Mouse (Mus musculus) myocyte (in vitro differentiated cells): ENCODE results near the gene Bmpr1b. TPM values are rescaled to one million over a fixed set of nuclear protein-coding genes. Genes with fewer than 3 reads are reported as not detected.

Source experiments
- H3K27me3 ChIP-seq: one replicate; pipeline ENCODE4 v1.6.1; 2011; ENCODE audit not compliant: control insufficient read depth, insufficient read depth, insufficient read length
- H3K36me3 ChIP-seq: one replicate; pipeline ENCODE4 v1.6.1; 2011; ENCODE audit not compliant: control insufficient read depth, insufficient read depth
- H3K4me2 ChIP-seq: one replicate; pipeline ENCODE4 v1.6.1; 2011; ENCODE audit warnings: low read depth, control low read depth
- H3K4me3 ChIP-seq: one replicate; pipeline ENCODE4 v1.5.1; 2011; ENCODE audit warnings: mild to moderate bottlenecking, control low read depth, moderate library complexity
- H3K79me2 ChIP-seq: one replicate; pipeline ENCODE4 v1.6.1; 2011; ENCODE audit not compliant: control insufficient read depth, insufficient read depth
- H3ac ChIP-seq: one replicate; pipeline ENCODE4 v1.6.1; 2011; ENCODE audit not compliant: control insufficient read depth, insufficient read length
- CEBPB ChIP-seq: IDR thresholded peaks from 2 replicates; pipeline ENCODE4 v1.6.1; 2011; ENCODE audit warnings: mild to moderate bottlenecking, moderate library complexity; ENCODE audit not compliant: poor library complexity, insufficient read depth, severe bottlenecking
- E2F4 ChIP-seq: IDR thresholded peaks from one replicate; pipeline ENCODE4 v1.6.1; 2011; ENCODE audit warnings: mild to moderate bottlenecking, control low read depth, moderate library complexity; ENCODE audit not compliant: insufficient read depth
- MAX ChIP-seq: IDR thresholded peaks from one replicate; pipeline ENCODE4 v1.6.1; 2011; ENCODE audit warnings: low read depth, mild to moderate bottlenecking, control low read depth
- MYOD1 ChIP-seq, 3 experiments: IDR thresholded peaks; one replicate each; pipeline ENCODE4 v1.6.1; 2011; ENCODE audit warnings: control low read depth in 2 of 3, low read depth in 2 of 3, mild to moderate bottlenecking in 2 of 3, moderate library complexity in 1 of 3; ENCODE audit not compliant: insufficient read length in 2 of 3, control insufficient read depth in 1 of 3
- MYOG ChIP-seq, 3 experiments: IDR thresholded peaks; one replicate each; pipeline ENCODE4 v1.6.1; 2011; ENCODE audit warnings: control low read depth in 2 of 3, low read depth in 2 of 3, mild to moderate bottlenecking in 2 of 3; ENCODE audit not compliant: insufficient read length in 2 of 3, control insufficient read depth in 1 of 3, insufficient read depth in 1 of 3
- POLR2A ChIP-seq: IDR thresholded peaks from one replicate; pipeline ENCODE4 v1.6.1; 2011; ENCODE audit warnings: low read depth, mild to moderate bottlenecking, control low read depth, moderate library complexity; ENCODE audit not compliant: insufficient read length
- POLR2AphosphoS2 ChIP-seq: IDR thresholded peaks from one replicate; pipeline ENCODE4 v1.6.1; 2011; ENCODE audit warnings: low read depth, control low read depth; ENCODE audit not compliant: insufficient read length
- REST ChIP-seq: IDR thresholded peaks from one replicate; pipeline ENCODE4 v1.6.1; 2011; ENCODE audit warnings: mild to moderate bottlenecking, control low read depth, moderate library complexity; ENCODE audit not compliant: insufficient read depth, insufficient read length
- SRF ChIP-seq: IDR thresholded peaks from one replicate; pipeline ENCODE4 v1.6.1; 2011; ENCODE audit warnings: low read depth; ENCODE audit not compliant: control insufficient read depth, insufficient read length
- TCF12 ChIP-seq: IDR thresholded peaks from one replicate; pipeline ENCODE4 v1.6.1; 2011; ENCODE audit warnings: mild to moderate bottlenecking, control low read depth; ENCODE audit not compliant: poor library complexity, insufficient read depth, severe bottlenecking
- TCF3 ChIP-seq: IDR thresholded peaks from one replicate; pipeline ENCODE4 v1.6.1; 2011; ENCODE audit warnings: low read depth, control low read depth; ENCODE audit not compliant: insufficient read length
- USF1 ChIP-seq: IDR thresholded peaks from one replicate; pipeline ENCODE4 v1.6.1; 2011; ENCODE audit warnings: low read depth, mild to moderate bottlenecking, control low read depth, moderate library complexity
- polyA plus RNA-seq: library from polyadenylated mRNA; unstranded; fragments of >200 nt; fragmentation: generic; extraction: Trizol; gene quantifications from one replicate; pipeline ENCODE4 v1.2.1, GENCODE M21; 2012; ENCODE audit warnings: missing spikeins

The Bmpr1b gene
- polyA plus RNA-seq, 1 experiment = 0.34 TPM

- Histone ChIP-seq H3K27me3 (no peaks in the 10 kb centered on the region), H3K79me2 (no peaks in the 10 kb centered on the region), H3K4me2 (no peak overlapping the region), H3K36me3 (no peaks in the 10 kb centered on the region), H3K4me3 (no peak overlapping the region), H3ac (no peak overlapping the region)
- no peak for TF ChIP-seq SRF
Observed at GRCm38 (mm10) chr3:141884190-141884589, 285.0 kb downstream of the Bmpr1b start.

DNA sequence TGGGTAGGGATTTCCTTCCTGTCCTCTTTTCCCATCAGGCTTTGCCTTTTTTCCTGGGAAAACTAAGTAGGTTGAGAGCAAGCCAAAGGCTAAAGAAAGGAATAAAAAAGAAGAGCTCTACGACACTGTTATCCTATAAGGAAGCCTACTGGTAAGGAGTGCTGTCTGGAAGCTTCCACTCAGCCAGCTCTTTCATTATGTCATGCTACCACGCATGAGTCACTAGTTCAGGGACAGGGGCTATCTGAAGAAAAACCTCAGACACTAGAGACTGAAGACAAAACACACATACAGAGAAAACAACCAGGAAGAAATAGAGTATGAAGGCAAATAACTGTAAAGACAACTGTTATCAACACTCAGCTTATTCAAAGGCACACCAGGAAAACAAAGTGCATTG lies 286.7 kb downstream of the Bmpr1b start:
- no peak overlapping the region for H3K4me2 ChIP-seq
- no peak overlapping the region for H3K4me3 ChIP-seq
- no peaks in the 10 kb centered on the region for H3K79me2 ChIP-seq
- no peak overlapping the region for H3ac ChIP-seq
- no peak for TF ChIP-seq E2F4
- TF ChIP-seq MAX = no peak
- TF ChIP-seq SRF = no peak
- no peak for TF ChIP-seq POLR2AphosphoS2
- no peak for TF ChIP-seq TCF12
- TF ChIP-seq CEBPB = no peak
- no peak for TF ChIP-seq TCF3
- no peak for TF ChIP-seq USF1
- no peak for TF ChIP-seq POLR2A
- no peak for TF ChIP-seq MYOG (IDR thresholded peaks at IDR 0.05; ENCODE audit: control insufficient read depth in 1 of 3, insufficient read depth in 1 of 3, insufficient read length in 2 of 3, low read depth in 2 of 3)
- no peak for TF ChIP-seq REST
- no peak for TF ChIP-seq MYOD1 (IDR thresholded peaks at IDR 0.05; ENCODE audit: control insufficient read depth in 1 of 3, insufficient read length in 2 of 3, low read depth in 2 of 3)
- H3K27me3 ChIP-seq = no peaks in the 10 kb centered on the region
- no peaks in the 10 kb centered on the region for H3K36me3 ChIP-seq

- TF ChIP-seq MAX (no peak), E2F4 (no peak), MYOD1 (IDR thresholded peaks at IDR 0.05; ENCODE audit: control insufficient read depth in 1 of 3, insufficient read length in 2 of 3, low read depth in 2 of 3) (no peak), POLR2AphosphoS2 (no peak), TCF3 (no peak), CEBPB (no peak), REST (no peak), TCF12 (no peak), SRF (no peak), USF1 (no peak), POLR2A (no peak), MYOG (IDR thresholded peaks at IDR 0.05; ENCODE audit: control insufficient read depth in 1 of 3, insufficient read depth in 1 of 3, insufficient read length in 2 of 3, low read depth in 2 of 3) (no peak)
- no peaks in the 10 kb centered on the region for H3K79me2 ChIP-seq
- H3K27me3 ChIP-seq = no peaks in the 10 kb centered on the region
Observed at GRCm38 (mm10) chr3:141872337-141873042, 296.7 kb downstream of the Bmpr1b start.

GRCm38 (mm10) chr3:141871805-141872204 lies 297.4 kb downstream of the Bmpr1b start:
- Histone ChIP-seq H3ac (no peak overlapping the region), H3K4me2 (no peak overlapping the region), H3K79me2 (no peaks in the 10 kb centered on the region), H3K27me3 (no peaks in the 10 kb centered on the region), H3K36me3 (no peaks in the 10 kb centered on the region), H3K4me3 (no peak overlapping the region)
- TF ChIP-seq MYOD1 (IDR thresholded peaks at IDR 0.05; ENCODE audit: control insufficient read depth in 1 of 3, insufficient read length in 2 of 3, low read depth in 2 of 3) (no peak), POLR2AphosphoS2 (no peak), TCF12 (no peak), USF1 (no peak), CEBPB (no peak)

More at GRCm38 (mm10) chr3:141872337-141873042, 296.7 kb downstream of the Bmpr1b start:
- Histone ChIP-seq H3K4me2 (no peak overlapping the region), H3ac (no peak overlapping the region), H3K4me3 (no peak overlapping the region), H3K36me3 (no peaks in the 10 kb centered on the region)

GRCm38 (mm10) chr3:141862816-141863461 lies 306.3 kb downstream of the Bmpr1b start:
- no peaks in the 10 kb centered on the region for H3K79me2 ChIP-seq
- no peak overlapping the region for H3ac ChIP-seq
- no peak overlapping the region for H3K4me3 ChIP-seq
- no peaks in the 10 kb centered on the region for H3K27me3 ChIP-seq
- no peaks in the 10 kb centered on the region for H3K36me3 ChIP-seq
- TF ChIP-seq POLR2A (no peak), CEBPB (no peak), USF1 (no peak), MYOG (IDR thresholded peaks at IDR 0.05; ENCODE audit: control insufficient read depth in 1 of 3, insufficient read depth in 1 of 3, insufficient read length in 2 of 3, low read depth in 2 of 3) (no peak), REST (no peak), SRF (no peak), POLR2AphosphoS2 (no peak), TCF12 (no peak), TCF3 (no peak), E2F4 (no peak), MYOD1 (IDR thresholded peaks at IDR 0.05; ENCODE audit: control insufficient read depth in 1 of 3, insufficient read length in 2 of 3, low read depth in 2 of 3) (no peak), MAX (no peak)
- H3K4me2 ChIP-seq = peak overlapping the region; percentile 43
